In the genomic region with DNA sequence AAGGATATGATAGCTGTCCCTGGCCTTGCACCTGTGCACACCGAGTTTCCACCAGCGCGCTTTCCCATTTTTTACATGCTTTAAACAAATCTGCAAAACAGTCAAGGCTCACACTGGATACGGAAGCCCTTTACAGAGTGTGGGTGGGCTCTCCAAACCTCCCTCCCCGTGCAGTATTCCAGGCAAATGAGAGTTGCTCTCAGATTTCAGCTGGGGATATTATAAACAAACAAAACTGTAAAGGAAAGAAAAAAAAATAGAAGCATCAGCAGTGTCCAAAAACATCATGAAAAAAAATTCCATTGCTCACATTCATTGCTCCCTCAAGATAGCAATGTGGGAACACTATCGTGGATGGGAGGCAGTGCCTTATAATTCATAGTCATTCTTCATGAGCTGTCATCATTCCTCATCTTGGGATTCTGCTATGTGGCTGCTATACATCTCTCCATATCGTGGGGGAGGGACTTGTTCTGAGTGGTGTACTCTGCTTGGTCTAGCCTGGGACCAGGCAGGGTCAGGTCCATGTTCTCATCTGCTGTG, we compare ENCODE assay signal across 14 mouse cellular contexts.
"Had no signal": no experiment of that assay in that cellular context is flagged by ENCODE, and none has a peak within 500 bp of the region (broad histone marks: within the 10 kb centered on the region; RNA-seq: fewer than 3 reads in every experiment).

No protein-coding gene starts in this region.

- H3K9me3 ChIP-seq: limb, embryonic 10.5 days; liver, embryonic 15.5 days; megakaryocyte, embryonic 14.5 days; neural tube, embryonic 12.5 days had no signal

- H3K4me3 ChIP-seq: left cerebral cortex, adult 2 months; limb, embryonic 10.5 days; liver, embryonic 15.5 days; megakaryocyte, embryonic 14.5 days; neural tube, embryonic 12.5 days had no signal

- H3K36me3 ChIP-seq: limb, embryonic 10.5 days; liver, embryonic 15.5 days; neural tube, embryonic 12.5 days had no signal

- ATAC-seq: inflammation-experienced regulatory T-cells, adult 6 months had no signal

- H3K9ac ChIP-seq: liver, embryonic 15.5 days; neural tube, embryonic 12.5 days had no signal

- H3K4me1 ChIP-seq: limb, embryonic 10.5 days; liver, embryonic 15.5 days; megakaryocyte, embryonic 14.5 days; neural tube, embryonic 12.5 days had no signal

- H3K27me3 ChIP-seq: liver, embryonic 15.5 days; neural tube, embryonic 12.5 days had no signal

- H3K27ac ChIP-seq: left cerebral cortex, adult 2 months; limb, embryonic 10.5 days; liver, embryonic 15.5 days; macrophage; neural tube, embryonic 12.5 days had no signal

- H3K4me2 ChIP-seq: liver, embryonic 11.5 days; liver, embryonic 15.5 days; neural tube, embryonic 12.5 days had no signal

- DNase-seq: kidney, adult 11 months; kidney, adult 9 months; kidney, postnatal 10 days; midbrain, embryonic 14.5 days; right cerebral cortex, postnatal 25 days; thymus, postnatal 4 days had no signal
